Mouse (Mus musculus) left cerebral cortex, postnatal 36 days (tissue): ENCODE measurements around the gene Chn2. TPM values are rescaled to one million over a fixed set of nuclear protein-coding genes. Genes with fewer than 3 reads are reported as not detected.

Experiments used
- DNase-seq, 2 experiments: peaks; one replicate each; pipeline ENCODE4 v3.0.0; 2021 to 2022; ENCODE audit warnings: low spot score in 2 of 2, mixed read lengths in 1 of 2
- intact Hi-C: fragments of 180-260 bp; cut with DNase I; formaldehyde crosslinking; loops from one replicate; pipeline ENCODE4 v1.15.1; 2025
- total RNA-seq, 2 experiments: library from RNA; stranded (reverse); gene quantifications; 2 replicates each; pipeline ENCODE4 v1.2.3; 2021

Chn2 gene
- total RNA-seq, 2 experiments from 2014 or later, result 42.5 to 44.8 TPM

DNA sequence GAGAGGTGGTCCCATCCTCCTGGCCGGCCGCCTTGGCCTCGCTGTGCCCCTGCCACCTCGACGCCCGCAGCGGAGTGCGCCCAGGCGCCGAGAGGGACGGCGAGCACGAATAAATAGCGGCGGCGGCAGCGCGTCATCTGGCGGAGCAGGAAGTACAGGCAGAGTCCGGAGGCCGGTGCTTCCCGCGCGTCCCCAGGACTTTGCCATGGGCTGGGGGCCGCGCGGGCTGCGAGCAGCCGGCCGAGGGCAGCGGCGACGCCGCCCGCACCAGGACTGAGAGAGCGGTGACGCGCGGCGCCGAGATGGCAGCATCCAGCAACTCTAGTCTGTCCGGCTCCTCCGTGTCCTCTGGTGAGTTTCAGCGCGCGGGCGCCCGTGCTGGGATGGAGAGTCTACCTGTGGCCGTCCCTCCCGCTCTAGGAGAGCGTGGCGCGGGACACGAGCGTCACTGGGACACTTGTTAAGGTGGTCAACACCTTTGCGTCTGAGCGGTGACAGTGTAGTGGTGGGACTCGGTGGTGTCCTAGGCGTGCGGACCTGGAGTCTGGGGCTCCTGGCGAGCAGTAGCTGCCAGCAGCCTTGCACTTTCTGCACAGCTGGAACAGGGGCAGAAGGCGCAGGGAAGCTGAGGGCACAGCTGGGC, 572 bp downstream of the Chn2 start:
- DNase-seq, result peak; percentile 59 to 71
- intact Hi-C loops, result loop anchor here (10.0 kb wide), 1 partner anchor 245 kb away; no protein-coding TSS in a partner anchor

DNA sequence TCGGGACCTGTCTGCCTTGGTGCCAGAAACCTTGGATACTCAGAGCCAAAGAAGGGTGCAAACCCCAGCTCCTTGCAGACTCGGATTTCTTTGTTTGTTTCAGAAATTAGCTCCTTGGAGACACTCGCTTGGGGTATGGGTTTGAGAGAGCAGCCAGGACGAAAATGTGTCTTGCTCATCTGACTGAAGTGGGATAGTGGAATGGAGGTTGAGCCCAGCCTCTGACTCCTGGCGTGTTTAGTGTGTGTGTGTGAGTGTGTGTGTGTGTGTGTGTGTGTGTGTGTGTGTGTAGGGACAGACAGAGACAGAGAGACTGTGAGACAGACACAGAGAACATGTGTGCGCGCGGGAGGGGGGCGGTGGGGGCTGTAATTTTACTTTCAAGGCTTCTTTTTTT, 1.1 kb downstream of the Chn2 start:
- DNase-seq, result no peak
- intact Hi-C loops, result no loop called here

DNA sequence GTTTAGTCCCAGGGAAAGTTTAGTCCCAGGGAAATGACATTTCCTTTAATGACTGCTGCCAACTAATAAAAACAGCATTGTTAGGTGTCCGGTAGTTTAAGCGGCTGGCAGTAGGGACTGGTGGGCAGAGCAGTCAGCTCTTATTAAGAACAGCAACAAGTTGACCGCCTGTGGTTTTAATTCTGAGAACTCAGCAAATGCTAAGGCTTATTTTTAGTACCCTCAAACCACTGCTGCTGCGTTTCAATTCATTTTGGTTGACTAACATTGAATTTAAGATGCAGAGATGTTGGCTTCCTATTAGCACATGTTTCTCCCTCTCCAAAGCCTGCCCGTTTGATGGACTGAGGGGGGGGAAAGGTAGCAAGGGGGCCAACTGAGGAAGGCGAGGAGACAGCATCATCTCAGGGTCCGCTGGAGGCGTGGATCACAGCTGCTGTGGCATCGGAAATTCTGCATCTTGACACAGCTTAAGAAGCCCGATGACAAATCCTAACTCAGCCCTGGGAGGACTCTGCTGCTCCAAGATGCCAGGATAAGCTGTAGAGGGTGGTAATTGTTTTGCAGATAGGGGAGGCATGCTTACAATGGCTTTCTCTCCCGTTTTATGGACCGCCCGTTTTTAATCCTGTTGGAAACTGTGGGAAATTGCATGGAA, 2.2 kb downstream of the Chn2 start:
- intact Hi-C loops, result no loop called here
- no peak for DNase-seq

DNA sequence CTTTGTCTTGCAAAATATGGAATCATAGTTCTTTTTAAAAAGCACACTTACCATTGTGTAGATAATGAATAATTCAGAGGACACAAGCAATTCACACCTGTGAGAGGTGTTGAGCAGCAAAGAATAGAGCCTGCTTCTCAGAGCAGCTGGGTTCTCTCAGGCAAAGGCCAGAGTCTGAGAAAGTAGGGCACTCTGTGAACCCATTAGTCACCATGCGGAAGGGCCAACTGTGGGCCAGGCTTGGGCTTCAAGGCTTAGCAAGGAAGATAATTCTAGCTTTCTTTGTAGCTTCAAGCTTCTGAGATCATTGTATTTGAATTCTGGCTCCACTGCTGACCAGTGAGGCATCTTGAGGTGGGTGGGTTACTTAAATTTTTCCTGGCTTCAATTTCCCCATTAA, 2.8 kb downstream of the Chn2 start:
- intact Hi-C loops, result no loop called here

DNA sequence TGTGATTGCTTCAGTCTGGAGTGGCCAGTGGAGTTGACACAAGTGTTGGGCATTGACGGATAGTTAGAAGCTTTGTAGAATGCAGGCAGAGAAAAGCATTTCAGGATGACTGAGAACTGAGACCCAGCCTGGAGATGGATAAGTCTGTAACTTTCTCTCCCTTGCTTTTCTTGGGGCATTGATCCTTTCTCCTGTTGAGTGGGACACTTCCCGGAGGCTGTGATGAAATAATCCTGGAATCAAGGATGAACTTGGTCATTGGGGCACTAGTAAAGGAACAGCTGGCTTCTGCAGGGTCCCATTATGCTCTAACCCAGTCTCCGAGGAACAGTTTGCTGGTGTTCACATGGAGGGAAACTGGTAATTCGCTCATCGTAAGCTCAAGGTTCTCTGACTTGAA, 4.2 kb downstream of the Chn2 start:
- no peak for DNase-seq
- intact Hi-C loops, result no loop called here

More for the DNA sequence above, 2.8 kb downstream of the Chn2 start:
- DNase-seq, result no peak

DNA sequence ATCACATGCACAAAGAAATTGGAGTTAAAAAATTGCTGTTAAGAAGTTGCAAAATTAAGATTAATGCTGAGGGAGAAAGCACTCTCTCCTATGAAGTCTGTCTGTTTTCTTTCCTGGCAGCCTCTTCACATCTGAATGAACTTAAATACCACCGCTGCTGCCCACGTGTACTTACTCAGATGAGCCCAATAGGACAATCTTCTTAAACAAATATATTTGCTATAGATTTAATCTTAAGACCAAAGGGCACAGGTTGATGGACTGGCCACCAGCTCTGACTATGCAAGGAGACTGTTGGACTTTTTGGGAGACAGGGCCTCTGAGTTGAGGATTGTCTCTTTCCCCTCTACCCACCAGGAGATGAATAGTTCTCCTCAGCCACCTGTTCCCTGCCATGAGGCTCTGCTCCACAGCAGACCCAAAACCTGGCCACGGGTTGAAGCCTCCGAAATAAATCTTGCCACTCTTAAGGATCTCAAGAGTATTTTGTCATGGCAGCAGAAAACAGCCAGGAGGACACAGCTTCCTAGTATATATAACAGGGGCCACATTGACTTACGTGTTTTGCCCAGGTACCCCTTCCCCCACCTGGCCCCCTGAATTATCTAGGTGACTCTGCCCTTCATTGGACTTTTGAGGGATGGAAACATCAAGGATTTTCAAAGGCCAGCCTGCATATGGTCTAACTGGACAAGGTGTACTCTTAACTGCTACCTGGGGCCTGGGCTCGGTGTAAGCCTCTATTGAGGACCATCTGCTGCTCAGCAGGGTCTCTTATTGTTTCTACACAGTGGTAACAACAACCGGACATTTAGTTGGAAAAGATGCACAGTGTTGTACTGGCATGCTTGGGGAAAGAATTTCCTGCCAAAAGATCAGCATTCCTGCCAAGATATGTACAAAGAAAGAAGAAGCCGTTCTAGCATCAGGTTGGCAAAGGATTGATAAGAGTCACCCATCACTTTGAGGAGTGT, 6.7 kb downstream of the Chn2 start:
- intact Hi-C loops, result no loop called here
- DNase-seq, result no peak

DNA sequence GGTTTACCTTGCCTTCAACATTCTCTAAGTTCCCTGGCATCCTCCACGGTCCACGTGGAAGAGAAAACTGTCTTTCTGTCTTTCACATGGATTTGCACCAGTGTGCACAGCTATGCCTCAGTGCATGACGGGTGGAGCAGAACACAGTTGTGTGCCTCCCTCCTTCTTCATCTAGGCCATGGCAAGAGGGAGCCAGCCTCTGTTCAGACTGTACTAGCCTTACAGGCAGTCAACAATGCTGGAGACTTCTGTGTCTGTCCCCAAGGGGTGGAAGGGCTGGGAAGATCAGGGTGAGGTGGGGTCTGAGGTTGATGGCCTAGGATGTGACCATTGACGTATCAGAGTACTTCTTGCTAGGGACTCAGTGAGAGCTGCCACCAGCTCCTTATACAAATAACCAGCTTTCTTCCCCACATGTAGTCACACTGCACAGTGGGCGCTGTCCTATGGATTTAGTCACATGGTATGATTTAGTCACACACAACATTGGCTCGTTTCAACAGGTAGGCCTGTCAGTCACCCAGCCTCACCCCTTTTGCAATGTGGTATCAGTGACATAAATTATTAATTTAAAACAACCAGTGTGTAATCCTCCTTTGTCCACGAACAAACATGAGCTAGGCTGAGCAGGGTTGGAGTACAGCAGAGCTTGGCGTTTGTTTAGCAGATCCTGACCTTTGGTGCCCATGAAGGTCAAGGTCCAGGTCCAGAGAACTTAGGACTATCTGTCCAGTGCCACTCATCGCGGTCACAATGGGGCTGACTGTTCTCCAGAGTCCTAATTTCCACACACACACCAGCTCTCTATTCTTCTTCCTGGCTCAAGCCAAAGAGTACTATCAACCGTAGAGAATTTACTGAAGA, 7.8 kb downstream of the Chn2 start:
- intact Hi-C loops, result no loop called here
- no peak for DNase-seq

DNA sequence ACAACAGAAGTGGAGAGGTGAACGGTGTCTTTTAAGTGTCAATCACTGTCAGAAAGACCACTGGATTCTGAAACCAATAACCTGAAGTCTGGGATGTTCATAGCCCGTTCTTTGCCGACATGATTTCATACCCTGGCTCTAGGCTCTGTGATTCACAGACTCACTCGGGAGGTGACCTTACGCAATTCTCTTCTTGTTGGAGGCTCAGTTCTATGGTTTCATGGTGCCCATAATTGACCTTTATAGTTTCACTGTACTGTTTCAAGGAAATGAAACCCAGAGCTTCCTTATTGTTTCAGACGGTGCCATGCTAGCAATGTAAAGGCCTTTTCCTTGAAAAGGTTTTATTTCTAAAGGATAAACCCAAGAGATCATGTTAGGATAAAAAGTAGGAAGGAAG, 9.4 kb downstream of the Chn2 start:
- DNase-seq, result no peak
- intact Hi-C loops, result no loop called here

DNA sequence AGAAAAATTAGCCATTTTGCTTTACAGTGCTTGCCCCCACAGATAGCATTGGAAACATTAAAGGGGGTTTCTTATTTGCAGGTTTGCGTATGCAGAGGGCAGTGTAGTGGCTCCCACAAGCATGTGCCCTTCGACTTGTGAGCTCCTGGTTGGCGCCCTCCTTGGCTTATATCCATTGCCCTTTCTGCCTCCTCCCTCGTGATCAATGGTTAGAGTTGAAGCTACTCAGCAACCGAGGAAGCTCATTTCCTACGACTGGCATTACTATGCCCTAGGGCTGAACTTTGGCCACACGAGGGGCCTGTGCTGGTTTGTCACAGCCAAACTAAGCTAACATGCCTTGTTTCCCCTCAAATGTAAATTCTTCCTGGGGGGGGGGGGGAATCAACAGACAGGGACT, 11.8 kb downstream of the Chn2 start:
- intact Hi-C loops, result no loop called here

DNA sequence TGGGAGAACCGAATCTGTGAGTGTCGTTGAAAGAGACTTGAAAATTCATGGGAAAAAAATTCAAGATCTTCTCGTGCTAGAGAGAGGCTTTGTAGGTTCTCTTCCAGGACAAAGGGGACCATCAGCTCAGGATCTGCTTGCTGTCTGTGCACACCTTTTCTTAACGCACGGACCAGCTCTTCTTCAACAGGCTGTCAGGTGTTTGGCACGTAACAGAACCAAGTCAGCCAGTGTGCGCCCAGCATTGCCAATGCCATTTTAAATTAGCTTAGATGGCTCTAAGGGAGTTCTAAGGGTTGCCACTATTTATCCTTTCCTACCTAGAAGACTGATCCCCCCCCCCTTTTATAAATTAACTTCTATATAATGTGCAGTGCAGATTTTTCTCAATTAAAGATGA, 12.8 kb downstream of the Chn2 start:
- DNase-seq, result no peak
- intact Hi-C loops, result no loop called here

More for the DNA sequence above, 11.8 kb downstream of the Chn2 start:
- no peak for DNase-seq

DNA sequence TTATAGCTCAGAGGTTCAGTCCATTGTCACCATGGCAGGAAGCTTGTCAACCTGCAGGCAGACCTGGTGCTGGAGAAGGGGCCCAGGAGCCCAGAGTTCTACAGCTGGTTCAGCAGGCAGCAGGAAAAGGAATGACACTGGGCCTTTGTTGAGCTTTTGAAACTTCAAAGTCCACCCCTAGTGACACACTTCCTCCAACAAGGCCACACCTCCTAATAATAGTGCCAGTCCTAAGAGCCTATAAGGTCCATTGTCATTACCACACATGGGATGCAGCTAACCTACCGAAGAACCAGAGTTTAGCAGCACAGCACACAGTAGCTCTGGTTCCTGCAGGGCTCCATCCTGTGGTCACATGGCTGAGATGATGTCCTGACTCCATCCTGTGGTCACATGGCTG, 13.3 kb downstream of the Chn2 start:
- intact Hi-C loops, result no loop called here
- DNase-seq, result no peak

DNA sequence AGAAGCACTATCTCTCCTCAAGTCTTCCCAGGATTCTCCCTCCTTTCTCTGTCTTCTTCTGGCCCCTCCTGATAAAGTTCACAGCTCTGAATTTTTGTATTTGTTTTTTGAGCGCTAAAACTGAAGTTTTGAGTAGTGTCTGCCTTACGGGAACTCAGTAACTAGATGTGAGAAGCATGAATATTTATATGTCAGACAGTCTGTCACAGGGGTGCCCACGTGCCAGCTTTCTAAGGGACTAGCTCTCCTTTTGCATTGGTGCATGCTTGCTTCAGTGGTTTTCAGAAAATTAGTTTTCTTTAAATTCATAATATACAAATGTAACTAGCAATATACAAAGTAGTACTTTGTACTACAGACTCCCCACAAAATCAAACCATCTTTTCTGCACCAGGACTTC, 14.0 kb downstream of the Chn2 start:
- intact Hi-C loops, result no loop called here
- no peak for DNase-seq

DNA sequence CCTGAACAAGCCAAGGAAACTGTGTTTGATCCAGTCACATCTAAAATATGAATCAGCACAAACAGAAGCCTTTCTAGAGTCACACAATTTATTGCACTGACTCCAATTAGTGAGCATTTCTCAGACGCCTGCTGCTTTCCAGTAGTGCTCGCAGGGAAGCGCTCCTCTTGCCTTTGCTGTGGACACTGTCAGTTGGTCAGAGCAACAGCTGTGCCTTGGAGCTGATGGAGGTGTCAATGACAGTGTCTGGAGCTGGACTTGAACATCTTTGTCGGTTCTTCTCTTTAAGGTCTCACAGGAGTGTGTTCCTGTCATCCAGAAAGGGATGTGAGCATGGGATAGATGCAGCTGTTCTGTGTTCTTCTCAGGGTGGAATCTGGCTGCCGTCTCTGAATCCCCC, 16.0 kb downstream of the Chn2 start:
- intact Hi-C loops, result no loop called here
- DNase-seq, result no peak

DNA sequence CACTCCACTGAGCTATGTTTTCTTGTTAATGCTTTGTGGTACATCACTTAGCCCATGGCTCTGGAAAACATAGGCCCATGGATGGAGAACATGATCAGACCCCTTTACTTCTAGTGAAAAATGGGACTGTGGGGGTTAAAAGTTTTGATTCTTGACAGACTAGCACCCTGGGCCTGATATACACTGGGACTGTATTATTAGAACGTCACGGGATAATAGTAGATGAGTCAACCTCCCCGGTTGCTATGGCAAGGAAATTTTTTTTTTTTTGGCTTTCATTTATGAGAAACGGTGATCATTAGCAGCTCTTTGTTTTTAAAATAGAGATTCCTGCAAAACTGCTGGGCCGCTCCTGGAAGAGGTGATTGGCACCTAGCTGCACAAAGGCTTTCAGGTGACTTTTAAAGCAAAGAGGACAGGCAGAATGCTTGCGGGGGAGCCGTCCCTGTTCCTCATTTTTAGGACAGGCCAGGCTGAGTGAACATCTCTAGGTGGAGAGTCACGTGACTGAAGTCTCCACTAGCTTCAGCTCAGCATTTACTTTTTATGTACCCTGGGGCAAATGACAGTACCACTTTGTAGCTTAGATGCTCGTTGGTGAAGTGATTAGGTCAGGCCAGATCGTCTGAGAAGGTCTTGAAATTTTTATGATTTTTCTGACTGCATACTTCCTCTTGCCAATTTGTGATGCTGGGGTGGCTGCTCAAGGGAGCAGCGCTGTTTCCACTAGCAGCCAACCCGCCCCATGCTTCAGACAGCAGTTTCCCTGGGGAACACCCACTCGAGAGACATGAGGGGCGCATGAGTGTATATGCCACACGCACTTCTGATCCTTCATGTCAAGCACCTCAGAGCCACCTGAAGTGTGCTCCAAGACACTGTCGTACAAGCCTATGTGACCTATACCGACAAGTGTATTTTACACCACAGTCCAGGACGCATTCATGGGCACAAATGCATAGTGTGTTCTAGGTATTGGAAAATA, 17.5 kb downstream of the Chn2 start:
- intact Hi-C loops, result no loop called here
- DNase-seq, result no peak

DNA sequence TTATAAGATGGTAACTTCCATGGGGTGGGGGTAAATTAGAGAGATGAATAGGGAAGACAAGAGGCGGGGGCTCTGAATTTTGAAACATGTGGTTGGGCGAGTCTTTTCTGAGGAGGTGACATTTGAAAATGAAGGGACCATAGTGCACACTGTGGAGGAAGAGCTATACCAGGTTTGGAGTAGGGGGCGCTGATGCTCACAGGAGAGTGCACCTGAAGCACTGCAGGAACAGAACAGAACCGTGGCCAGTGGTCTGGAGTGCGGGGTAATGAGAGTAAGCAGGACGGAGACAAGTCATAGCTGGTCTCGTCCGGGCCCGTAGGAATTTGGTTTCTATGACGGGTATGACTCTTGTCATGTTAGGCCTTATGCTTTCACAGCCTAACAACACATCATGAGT, 18.3 kb downstream of the Chn2 start:
- DNase-seq, result no peak
- intact Hi-C loops, result no loop called here

DNA sequence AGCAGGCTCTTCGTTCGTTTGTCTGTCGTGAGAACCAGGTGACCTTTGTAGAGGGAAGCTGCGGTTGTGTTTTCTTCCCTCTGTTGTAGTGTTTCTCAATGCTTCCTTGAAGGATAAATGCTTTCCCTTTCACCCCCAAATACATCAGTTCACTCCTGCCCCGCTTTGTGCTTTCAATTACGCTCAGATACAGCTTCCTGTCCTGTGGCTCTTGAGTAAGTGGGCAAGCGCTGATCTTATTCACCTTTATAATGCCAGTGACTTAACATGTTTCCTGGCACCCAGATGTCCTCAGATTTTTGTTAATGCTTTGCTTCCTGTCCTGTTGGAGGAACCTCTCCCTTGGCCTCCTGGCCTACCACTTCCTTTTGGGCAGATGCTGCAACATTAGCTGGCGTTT, 19.5 kb downstream of the Chn2 start:
- no peak for DNase-seq
- intact Hi-C loops, result no loop called here

DNA sequence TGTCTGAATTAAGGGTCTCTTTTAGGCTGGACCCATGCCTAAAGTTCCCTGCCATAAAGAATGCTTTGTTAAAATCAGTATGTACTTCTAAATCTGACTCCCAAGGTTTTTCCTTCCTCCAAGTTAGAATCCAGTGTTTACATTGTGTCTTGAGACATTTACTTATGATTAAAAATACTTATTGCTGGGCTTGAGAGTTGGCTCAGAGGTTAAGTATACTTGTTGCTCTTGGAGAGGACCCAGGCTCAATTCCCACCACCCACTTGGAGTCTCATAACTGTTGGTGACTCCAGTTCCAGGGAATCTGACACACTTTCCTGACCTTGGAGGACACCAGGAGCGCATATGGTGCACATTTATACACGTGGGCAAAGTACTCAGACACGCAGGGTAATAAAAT, 20.9 kb downstream of the Chn2 start:
- DNase-seq, result no peak
- intact Hi-C loops, result no loop called here

DNA sequence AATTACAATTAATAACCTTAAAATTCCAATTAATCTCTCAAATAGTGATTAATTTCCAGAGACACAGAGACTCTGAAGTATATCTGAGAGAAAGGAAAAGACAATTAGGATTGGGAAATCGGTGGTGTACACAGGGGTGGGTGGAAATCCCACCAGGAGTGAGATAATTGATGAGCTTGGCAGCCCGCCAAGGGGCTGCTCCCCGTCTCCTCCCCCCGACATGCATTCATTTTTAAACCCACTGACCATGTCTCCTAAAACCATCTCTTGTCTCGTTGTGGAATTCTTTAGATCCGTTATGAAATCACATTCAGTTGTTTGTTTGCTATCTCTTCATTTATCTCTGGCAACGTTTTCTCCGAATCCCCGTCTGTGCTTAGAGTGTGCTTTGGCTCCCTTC, 22.0 kb downstream of the Chn2 start:
- intact Hi-C loops, result no loop called here
- no peak for DNase-seq

DNA sequence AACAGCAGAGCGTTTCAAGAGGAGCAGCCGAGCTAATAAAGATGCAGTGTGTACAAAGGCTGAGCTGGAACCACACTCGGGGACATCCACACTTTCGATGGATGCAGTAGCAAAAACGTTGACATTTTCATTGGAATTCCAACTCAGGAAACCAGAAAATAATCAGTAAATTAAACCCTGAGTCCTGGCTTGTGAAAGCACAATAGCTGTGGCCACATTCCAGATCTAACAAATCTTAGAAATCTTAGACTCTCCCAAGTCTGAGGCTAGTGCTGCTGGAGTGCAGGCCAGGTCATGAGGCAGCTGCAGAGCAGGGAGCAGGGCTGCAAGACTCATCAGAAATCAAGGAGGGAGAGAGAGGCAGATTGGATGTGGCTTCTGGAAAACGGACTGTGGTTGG, 24.5 kb downstream of the Chn2 start:
- intact Hi-C loops, result no loop called here

More for the DNA sequence above, 24.5 kb downstream of the Chn2 start:
- DNase-seq, result no peak
